Mouse (Mus musculus): Measurements from ENCODE around the gene Thsd7b. TPM values are rescaled to one million over a fixed set of nuclear protein-coding genes. Genes with fewer than 3 reads are reported as not detected.

Thsd7b gene
- polyA plus RNA-seq, 1 experiment from 2014 or later, result 0.85 TPM

DNA sequence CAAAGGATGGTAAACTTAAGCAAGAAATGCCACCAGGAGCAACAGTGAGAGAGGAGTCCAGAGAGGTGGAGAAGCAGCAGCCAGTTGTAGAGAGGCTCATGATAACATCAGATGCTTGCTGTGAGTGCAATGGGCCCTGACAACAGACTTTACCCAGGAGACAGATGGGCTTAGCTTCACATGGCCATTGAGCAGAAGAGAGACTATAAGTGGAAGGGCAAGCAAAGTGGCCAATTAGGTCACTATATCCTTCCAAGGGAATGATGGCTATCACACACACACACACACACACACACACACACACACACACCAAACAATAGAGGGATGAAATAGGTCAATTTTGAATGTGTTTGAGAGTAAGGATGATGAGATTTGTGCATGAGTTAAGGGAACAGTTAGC is 565.4 kb downstream of the Thsd7b start:
- no peak overlapping the region for H3K9ac ChIP-seq (ENCODE audit: low read length)
- no peak overlapping the region for H3K4me2 ChIP-seq (ENCODE audit: low read depth, low read length)
- no peaks in the 10 kb centered on the region for H3K9me3 ChIP-seq (ENCODE audit: control insufficient read depth, low read length)
- H3K36me3 ChIP-seq (ENCODE audit: control insufficient read depth, insufficient read depth, low read length), result no peaks in the 10 kb centered on the region
- no peak for ATAC-seq (ENCODE audit: low read depth)
- H3K27ac ChIP-seq (ENCODE audit: low read length), result no peak overlapping the region
- no peak overlapping the region for H3K4me3 ChIP-seq (ENCODE audit: low read length)
- H3K4me1 ChIP-seq (replicated peaks; ENCODE audit: control insufficient read depth, insufficient read depth, low read length), result no peaks in the 10 kb centered on the region
- H3K27me3 ChIP-seq (ENCODE audit: control insufficient read depth, insufficient read depth, low read depth, low read length), result no peaks in the 10 kb centered on the region

DNA sequence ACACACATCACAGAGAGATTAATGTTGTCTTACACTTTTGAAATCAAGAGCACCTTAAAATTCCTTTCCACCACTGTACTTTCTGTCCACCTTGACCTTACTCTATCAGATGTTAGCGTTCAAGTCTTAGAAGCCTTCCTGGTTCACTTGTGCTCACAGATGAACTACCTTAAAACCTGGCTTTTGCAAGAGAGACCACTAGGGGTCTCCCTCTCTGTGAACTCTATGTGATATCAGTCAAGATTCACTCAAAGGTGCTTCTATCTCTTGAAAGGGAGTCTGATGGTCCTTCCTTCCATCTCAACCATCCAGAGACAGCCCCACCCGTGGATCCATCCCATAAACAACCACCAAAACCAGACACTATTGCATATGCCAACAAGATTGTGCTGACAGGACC is 570.3 kb downstream of the Thsd7b start:
- no peaks in the 10 kb centered on the region for H3K4me1 ChIP-seq (replicated peaks; ENCODE audit: control insufficient read depth, insufficient read depth, low read length)
- H3K4me3 ChIP-seq (ENCODE audit: low read length), result no peak overlapping the region
- no peak for ATAC-seq (ENCODE audit: low read depth)
- no peaks in the 10 kb centered on the region for H3K27me3 ChIP-seq (ENCODE audit: control insufficient read depth, insufficient read depth, low read depth, low read length)
- H3K4me2 ChIP-seq (ENCODE audit: low read depth, low read length), result no peak overlapping the region
- H3K9me3 ChIP-seq (ENCODE audit: control insufficient read depth, low read length), result no peaks in the 10 kb centered on the region
- no peak overlapping the region for H3K9ac ChIP-seq (ENCODE audit: low read length)
- WGBS, result 41% methylated on average over 2 of the region's 2 CpGs
- no peak overlapping the region for H3K27ac ChIP-seq (ENCODE audit: low read length)
- H3K36me3 ChIP-seq (ENCODE audit: control insufficient read depth, insufficient read depth, low read length), result no peaks in the 10 kb centered on the region

DNA sequence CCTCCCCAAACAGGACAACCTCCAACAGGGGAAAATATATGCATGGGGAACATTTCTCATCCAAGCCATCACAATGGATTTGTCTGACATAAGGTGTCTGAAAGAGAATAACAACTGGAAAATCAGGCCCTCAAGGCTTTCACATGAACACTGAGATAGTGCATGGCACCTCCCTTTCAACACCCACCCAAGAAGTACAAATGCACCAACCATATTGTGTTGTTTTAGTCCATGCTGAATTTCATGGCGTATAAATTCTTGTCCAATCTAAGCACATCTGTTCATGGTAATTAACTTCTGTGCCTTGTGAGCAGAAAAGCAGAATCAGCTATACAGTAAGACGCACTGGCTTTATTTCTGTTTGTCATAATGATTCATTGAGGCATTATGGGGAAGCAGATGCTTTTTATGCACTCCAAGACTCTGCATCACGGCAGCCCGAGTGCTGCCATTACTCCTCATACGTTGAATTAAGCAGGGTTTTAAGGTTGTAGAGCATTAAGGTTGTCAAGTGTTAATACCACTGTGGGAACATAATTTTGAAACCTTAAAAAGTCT is 577.0 kb downstream of the Thsd7b start:
- H3K27me3 ChIP-seq (ENCODE audit: control insufficient read depth, insufficient read depth, low read depth, low read length), result no peaks in the 10 kb centered on the region
- no peak overlapping the region for H3K4me3 ChIP-seq (ENCODE audit: low read length)
- no peak overlapping the region for H3K27ac ChIP-seq (ENCODE audit: low read length)
- H3K4me2 ChIP-seq (ENCODE audit: low read depth, low read length), result no peak overlapping the region
- no peaks in the 10 kb centered on the region for H3K4me1 ChIP-seq (replicated peaks; ENCODE audit: control insufficient read depth, insufficient read depth, low read length)
- H3K9me3 ChIP-seq (ENCODE audit: control insufficient read depth, low read length), result no peaks in the 10 kb centered on the region
- 76% methylated on average over 5 of the region's 5 CpGs for WGBS
- ATAC-seq (ENCODE audit: low read depth), result no peak
- no peak overlapping the region for H3K9ac ChIP-seq (ENCODE audit: low read length)
- H3K36me3 ChIP-seq (ENCODE audit: control insufficient read depth, insufficient read depth, low read length), result no peaks in the 10 kb centered on the region

DNA sequence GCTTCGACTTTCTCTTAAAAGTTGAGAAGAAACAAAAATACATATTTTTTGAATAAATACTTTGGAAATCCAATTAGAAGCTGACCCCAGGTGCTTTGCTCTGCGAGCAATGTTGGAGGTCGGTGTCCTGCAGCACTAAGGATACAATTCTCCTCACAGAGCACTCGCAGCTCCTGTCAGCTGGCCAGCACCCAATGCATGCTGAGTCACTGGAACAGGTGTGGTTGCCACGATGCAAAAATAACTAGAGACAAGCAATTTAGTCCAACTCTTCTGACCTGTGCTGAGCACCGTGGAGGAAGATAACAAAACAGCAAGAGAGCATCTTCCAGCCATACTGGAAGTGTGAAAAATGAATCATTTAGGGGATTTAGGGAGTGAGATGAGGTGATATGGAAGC is 594.6 kb downstream of the Thsd7b start:
- Histone ChIP-seq H3K27me3 (ENCODE audit: control insufficient read depth, insufficient read depth, low read depth, low read length) (no peaks in the 10 kb centered on the region), H3K36me3 (ENCODE audit: control insufficient read depth, insufficient read depth, low read length) (no peaks in the 10 kb centered on the region), H3K27ac (ENCODE audit: low read length) (no peak overlapping the region), H3K4me1 (replicated peaks; ENCODE audit: control insufficient read depth, insufficient read depth, low read length) (no peaks in the 10 kb centered on the region), H3K4me2 (ENCODE audit: low read depth, low read length) (no peak overlapping the region), H3K9me3 (ENCODE audit: control insufficient read depth, low read length) (no peaks in the 10 kb centered on the region), H3K4me3 (ENCODE audit: low read length) (no peak overlapping the region), H3K9ac (ENCODE audit: low read length) (no peak overlapping the region)
- 67% methylated on average over 6 of the region's 6 CpGs for WGBS
- ATAC-seq (ENCODE audit: low read depth), result no peak

DNA sequence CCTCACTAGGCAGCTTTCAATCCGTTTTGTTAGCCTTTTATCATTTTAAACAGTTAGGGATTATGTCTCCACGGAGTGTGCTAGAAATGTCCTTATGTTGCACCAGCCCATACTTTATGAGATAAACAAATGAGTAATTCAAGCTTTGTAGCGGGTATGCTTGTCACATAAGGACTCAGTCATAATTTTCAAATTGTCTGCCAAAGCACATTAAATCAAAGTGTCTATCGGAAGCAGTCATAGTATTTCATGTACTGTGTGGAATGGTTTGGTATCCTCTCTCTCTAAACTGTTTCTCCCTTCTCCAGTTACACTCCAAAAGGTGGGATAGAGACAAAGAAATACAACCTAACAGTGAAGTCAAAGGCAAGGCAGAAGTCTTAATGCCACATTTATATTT is 601.3 kb downstream of the Thsd7b start:
- Histone ChIP-seq H3K4me1 (replicated peaks; ENCODE audit: control insufficient read depth, insufficient read depth, low read length) (no peaks in the 10 kb centered on the region), H3K4me3 (ENCODE audit: low read length) (no peak overlapping the region), H3K4me2 (ENCODE audit: low read depth, low read length) (no peak overlapping the region), H3K27ac (ENCODE audit: low read length) (no peak overlapping the region), H3K36me3 (ENCODE audit: control insufficient read depth, insufficient read depth, low read length) (no peaks in the 10 kb centered on the region), H3K9ac (ENCODE audit: low read length) (no peak overlapping the region), H3K27me3 (ENCODE audit: control insufficient read depth, insufficient read depth, low read depth, low read length) (no peaks in the 10 kb centered on the region), H3K9me3 (ENCODE audit: control insufficient read depth, low read length) (no peaks in the 10 kb centered on the region)
- no peak for ATAC-seq (ENCODE audit: low read depth)
- 49% methylated on average over 4 of the region's 4 CpGs for WGBS

DNA sequence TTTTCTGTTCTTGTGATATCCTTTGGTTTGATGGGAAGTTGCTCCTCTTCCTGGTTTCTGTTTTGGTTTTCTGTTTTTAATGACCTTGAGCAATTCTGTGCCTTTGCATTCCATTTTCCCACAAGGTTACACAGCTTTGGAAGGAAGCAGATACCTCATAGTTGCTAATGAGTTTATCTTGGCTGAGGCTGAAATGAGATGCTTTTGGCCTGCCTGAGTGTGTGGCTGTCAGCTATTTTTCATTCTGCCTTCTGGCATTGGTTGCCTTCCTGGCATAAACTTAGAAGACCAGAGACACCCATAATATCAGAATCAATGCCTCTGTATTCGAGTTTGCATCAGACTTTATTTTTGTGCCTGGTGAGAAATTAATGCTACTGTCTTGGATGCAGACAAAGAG is 614.8 kb downstream of the Thsd7b start:
- H3K27me3 ChIP-seq (ENCODE audit: control insufficient read depth, insufficient read depth, low read depth, low read length), result no peaks in the 10 kb centered on the region
- ATAC-seq (ENCODE audit: low read depth), result no peak
- H3K36me3 ChIP-seq (ENCODE audit: control insufficient read depth, insufficient read depth, low read length), result no peaks in the 10 kb centered on the region
- no peaks in the 10 kb centered on the region for H3K9me3 ChIP-seq (ENCODE audit: control insufficient read depth, low read length)
- no peak overlapping the region for H3K4me2 ChIP-seq (ENCODE audit: low read depth, low read length)
- H3K4me1 ChIP-seq (replicated peaks; ENCODE audit: control insufficient read depth, insufficient read depth, low read length), result no peaks in the 10 kb centered on the region
- no peak overlapping the region for H3K27ac ChIP-seq (ENCODE audit: low read length)
- H3K9ac ChIP-seq (ENCODE audit: low read length), result no peak overlapping the region
- WGBS, result 35% methylated on average over 1 of the region's 1 CpGs
- H3K4me3 ChIP-seq (ENCODE audit: low read length), result no peak overlapping the region

DNA sequence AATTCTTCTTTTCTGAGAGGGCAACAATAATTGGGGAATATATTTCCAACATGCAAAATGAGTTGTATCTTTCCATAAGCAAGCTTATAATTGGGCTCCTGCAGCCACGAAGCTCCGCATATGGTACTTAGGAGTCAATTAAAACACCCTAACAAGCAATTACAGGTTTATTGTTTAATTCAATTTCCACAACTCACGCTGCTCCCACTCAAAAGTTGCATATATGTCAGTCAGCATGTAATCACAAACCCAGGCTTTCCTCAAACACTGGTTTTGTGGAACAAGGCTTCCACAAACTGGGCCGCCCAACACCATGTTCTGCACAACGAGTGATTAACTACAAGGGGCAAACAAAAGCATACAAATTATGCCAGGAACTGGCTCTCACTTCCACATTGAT is 625.0 kb downstream of the Thsd7b start:
- no peaks in the 10 kb centered on the region for H3K9me3 ChIP-seq (ENCODE audit: control insufficient read depth, low read length)
- WGBS, result 81% methylated on average over 5 of the region's 5 CpGs
- no peak for ATAC-seq (ENCODE audit: low read depth)

DNA sequence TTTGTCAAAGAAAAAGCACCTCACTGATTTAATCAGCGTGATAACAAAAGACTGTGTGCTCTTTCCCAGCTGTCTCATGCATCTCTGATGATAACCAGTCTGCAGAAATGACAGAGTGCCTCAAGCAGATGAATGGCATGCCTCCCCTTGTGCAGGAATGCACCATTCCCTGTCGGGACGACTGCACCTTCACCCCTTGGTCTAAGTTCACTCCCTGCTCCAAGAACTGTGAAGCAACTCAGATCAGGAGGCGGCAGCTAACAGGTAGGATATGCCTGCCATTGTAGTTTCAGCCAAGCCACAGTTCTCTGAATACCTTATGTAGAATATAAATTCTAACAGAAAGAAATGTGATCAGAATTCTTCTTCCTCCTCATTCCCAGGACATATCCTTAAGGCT is 642.4 kb downstream of the Thsd7b start:
- WGBS, result 38% methylated on average over 4 of the region's 4 CpGs
- no peak overlapping the region for H3K27ac ChIP-seq (ENCODE audit: low read length)
- no peaks in the 10 kb centered on the region for H3K36me3 ChIP-seq (ENCODE audit: control insufficient read depth, insufficient read depth, low read length)
- no peak overlapping the region for H3K4me2 ChIP-seq (ENCODE audit: low read depth, low read length)
- H3K27me3 ChIP-seq (ENCODE audit: control insufficient read depth, insufficient read depth, low read depth, low read length), result no peaks in the 10 kb centered on the region
- no peak overlapping the region for H3K9ac ChIP-seq (ENCODE audit: low read length)
- no peaks in the 10 kb centered on the region for H3K4me1 ChIP-seq (replicated peaks; ENCODE audit: control insufficient read depth, insufficient read depth, low read length)
- ATAC-seq (ENCODE audit: low read depth), result no peak
- H3K4me3 ChIP-seq (ENCODE audit: low read length), result no peak overlapping the region
- no peaks in the 10 kb centered on the region for H3K9me3 ChIP-seq (ENCODE audit: control insufficient read depth, low read length)

More for the DNA sequence above, 625.0 kb downstream of the Thsd7b start:
- H3K27ac ChIP-seq (ENCODE audit: low read length), result no peak overlapping the region
- no peak overlapping the region for H3K4me3 ChIP-seq (ENCODE audit: low read length)
- no peaks in the 10 kb centered on the region for H3K4me1 ChIP-seq (replicated peaks; ENCODE audit: control insufficient read depth, insufficient read depth, low read length)
- no peak overlapping the region for H3K9ac ChIP-seq (ENCODE audit: low read length)
- no peaks in the 10 kb centered on the region for H3K27me3 ChIP-seq (ENCODE audit: control insufficient read depth, insufficient read depth, low read depth, low read length)
- H3K4me2 ChIP-seq (ENCODE audit: low read depth, low read length), result no peak overlapping the region
- H3K36me3 ChIP-seq (ENCODE audit: control insufficient read depth, insufficient read depth, low read length), result no peaks in the 10 kb centered on the region

DNA sequence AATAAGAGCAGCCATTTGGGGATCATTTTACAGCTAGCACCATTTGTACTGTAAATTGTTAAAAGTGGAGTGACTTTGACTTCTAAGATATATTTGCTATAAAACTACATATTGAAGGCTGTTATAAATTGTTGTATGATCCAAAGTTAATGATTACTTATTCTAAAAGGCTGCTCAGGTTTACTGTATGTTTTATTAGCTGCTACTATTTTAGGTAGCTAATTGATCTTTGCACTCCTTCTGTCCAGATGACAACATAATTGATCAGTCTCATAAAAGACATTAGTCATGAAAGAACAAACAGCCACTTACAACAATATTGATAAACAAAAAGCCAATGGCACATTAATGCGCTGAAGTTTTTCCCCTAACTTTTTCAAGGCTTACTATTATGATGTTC is 644.5 kb downstream of the Thsd7b start:
- H3K36me3 ChIP-seq (ENCODE audit: control insufficient read depth, insufficient read depth, low read length), result no peaks in the 10 kb centered on the region
- H3K27ac ChIP-seq (ENCODE audit: low read length), result no peak overlapping the region
- no peak overlapping the region for H3K9ac ChIP-seq (ENCODE audit: low read length)
- no peak overlapping the region for H3K4me3 ChIP-seq (ENCODE audit: low read length)
- no peaks in the 10 kb centered on the region for H3K27me3 ChIP-seq (ENCODE audit: control insufficient read depth, insufficient read depth, low read depth, low read length)
- no peaks in the 10 kb centered on the region for H3K9me3 ChIP-seq (ENCODE audit: control insufficient read depth, low read length)
- 87% methylated on average over 1 of the region's 1 CpGs for WGBS
- no peak for ATAC-seq (ENCODE audit: low read depth)
- no peak overlapping the region for H3K4me2 ChIP-seq (ENCODE audit: low read depth, low read length)
- H3K4me1 ChIP-seq (replicated peaks; ENCODE audit: control insufficient read depth, insufficient read depth, low read length), result no peaks in the 10 kb centered on the region

DNA sequence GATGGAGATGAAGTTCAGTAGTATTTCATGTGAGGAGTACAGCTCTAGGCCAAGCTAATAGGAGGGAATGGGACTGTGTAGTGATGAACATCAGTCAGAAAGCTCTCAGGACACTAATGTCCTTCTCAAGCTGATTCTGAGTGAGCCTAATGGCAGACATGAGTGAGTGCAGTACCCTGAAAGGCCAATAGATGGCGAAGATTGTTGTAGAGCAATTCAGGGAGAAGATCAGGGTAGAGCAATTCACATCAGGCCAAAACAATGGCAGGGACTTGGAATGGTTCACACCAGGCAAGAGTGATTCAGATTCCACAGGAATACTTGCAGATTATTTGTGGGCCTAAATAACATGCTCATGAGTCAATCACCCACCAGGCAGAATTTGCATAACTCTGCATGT is 646.3 kb downstream of the Thsd7b start:
- no peak overlapping the region for H3K27ac ChIP-seq (ENCODE audit: low read length)
- no peaks in the 10 kb centered on the region for H3K4me1 ChIP-seq (replicated peaks; ENCODE audit: control insufficient read depth, insufficient read depth, low read length)
- H3K9ac ChIP-seq (ENCODE audit: low read length), result no peak overlapping the region
- no peaks in the 10 kb centered on the region for H3K9me3 ChIP-seq (ENCODE audit: control insufficient read depth, low read length)
- no peaks in the 10 kb centered on the region for H3K36me3 ChIP-seq (ENCODE audit: control insufficient read depth, insufficient read depth, low read length)
- H3K4me3 ChIP-seq (ENCODE audit: low read length), result no peak overlapping the region
- 46% methylated on average over 1 of the region's 1 CpGs for WGBS
- no peak overlapping the region for H3K4me2 ChIP-seq (ENCODE audit: low read depth, low read length)
- no peak for ATAC-seq (ENCODE audit: low read depth)
- no peaks in the 10 kb centered on the region for H3K27me3 ChIP-seq (ENCODE audit: control insufficient read depth, insufficient read depth, low read depth, low read length)

All from lung, embryonic 16.5 days (tissue).